Mouse (Mus musculus) olfactory bulb, adult 2 months (tissue): ENCODE data around the gene Dcdc2b. TPM values are rescaled to one million over a fixed set of nuclear protein-coding genes. Genes with fewer than 3 reads are reported as not detected.

Source experiments
- H3K27ac ChIP-seq: fragments of 200-500 bp; 2 replicates; pipeline ENCODE4 v1.5.1; 2012; ENCODE audit warnings: low read depth, low read length; ENCODE audit not compliant: insufficient read depth
- H3K4me1 ChIP-seq: fragments of 200-500 bp; 2 replicates; pipeline ENCODE4 v1.6.1; 2012; ENCODE audit warnings: low read length; ENCODE audit not compliant: control insufficient read depth, insufficient read depth
- H3K4me3 ChIP-seq: fragments of 200-500 bp; 2 replicates; pipeline ENCODE4 v1.5.1; 2012; ENCODE audit warnings: mild to moderate bottlenecking, low read depth, low read length, moderate library complexity; ENCODE audit not compliant: insufficient read depth
- CTCF ChIP-seq: fragments of 200-500 bp; IDR thresholded peaks from 2 replicates; pipeline ENCODE4 v1.5.1; 2012; ENCODE audit warnings: low read depth, mild to moderate bottlenecking, low read length, moderate library complexity; ENCODE audit not compliant: insufficient read depth
- POLR2A ChIP-seq: fragments of 200-500 bp; IDR thresholded peaks from 2 replicates; pipeline ENCODE4 v1.6.1; 2012; ENCODE audit warnings: mild to moderate bottlenecking, low read depth, low read length, moderate library complexity; ENCODE audit not compliant: insufficient read depth
- WGBS: fragments of 180-500 bp; shearing (Covaris S2); methylation state at CpG from one replicate; pipeline ENCODE4 v1.1.7; 2018; 5-methylcytosine and 5-hydroxymethylcytosine counted together
- polyA plus RNA-seq: library from polyadenylated mRNA; stranded (reverse); fragments of >200 nt; gene quantifications from 2 replicates; pipeline ENCODE4 v1.2.4, GENCODE M21; 2012; ENCODE audit warnings: low replicate concordance; ENCODE audit not compliant: missing spikeins, insufficient read depth, insufficient read length

The Dcdc2b gene
- polyA plus RNA-seq, 1 experiment, result not detected

- WGBS, result under 1% methylated on average over 17 of the region's 17 CpGs
- peaks cover 11% of the 10 kb centered on the region for H3K4me1 ChIP-seq
- TF ChIP-seq POLR2A (peak; percentile 72; the same call in 1 of the 2 replicates), CTCF (no peak)
- peak overlapping the region; percentile 99 for H3K4me3 ChIP-seq
- H3K27ac ChIP-seq, result peak overlapping the region; percentile 49
These were observed 26.1 kb upstream of the Dcdc2b start for GRCm38 (mm10) chr4:129640101-129640637.

DNA sequence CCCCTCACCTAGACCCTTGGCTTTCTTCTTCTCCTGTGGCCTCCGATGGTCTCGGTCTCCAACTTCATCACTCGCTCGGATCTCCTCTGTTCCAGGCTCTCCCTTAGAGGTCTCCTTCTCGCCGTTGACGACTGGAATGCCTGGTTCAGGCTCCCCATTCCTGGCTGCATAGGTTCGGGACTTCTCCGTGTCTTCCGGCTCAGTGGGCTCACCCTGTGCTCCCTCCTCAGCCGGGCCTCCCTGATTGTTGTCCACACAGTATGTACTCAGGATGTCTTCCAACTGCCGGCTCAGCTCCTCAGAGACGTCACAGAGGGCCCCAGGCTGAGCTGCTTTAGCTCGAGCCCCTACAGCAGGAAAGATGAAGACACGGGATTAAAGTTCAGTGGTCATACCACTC lies 25.2 kb upstream of the Dcdc2b start:
- Histone ChIP-seq H3K4me3 (no peak overlapping the region), H3K4me1 (peaks cover 11% of the 10 kb centered on the region), H3K27ac (no peak overlapping the region)
- TF ChIP-seq POLR2A (no peak), CTCF (no peak)
- 72% methylated on average over 15 of the region's 15 CpGs for WGBS

- no peak overlapping the region for H3K27ac ChIP-seq
- peaks cover 2% of the 10 kb centered on the region; the same call in 1 of the 2 replicates for H3K4me1 ChIP-seq
- no peak overlapping the region for H3K4me3 ChIP-seq
- 96% methylated on average over 6 of the region's 6 CpGs for WGBS
- TF ChIP-seq CTCF (no peak), POLR2A (no peak)
These were observed 19.8 kb upstream of the Dcdc2b start for GRCm38 (mm10) chr4:129633852-129634251.

DNA sequence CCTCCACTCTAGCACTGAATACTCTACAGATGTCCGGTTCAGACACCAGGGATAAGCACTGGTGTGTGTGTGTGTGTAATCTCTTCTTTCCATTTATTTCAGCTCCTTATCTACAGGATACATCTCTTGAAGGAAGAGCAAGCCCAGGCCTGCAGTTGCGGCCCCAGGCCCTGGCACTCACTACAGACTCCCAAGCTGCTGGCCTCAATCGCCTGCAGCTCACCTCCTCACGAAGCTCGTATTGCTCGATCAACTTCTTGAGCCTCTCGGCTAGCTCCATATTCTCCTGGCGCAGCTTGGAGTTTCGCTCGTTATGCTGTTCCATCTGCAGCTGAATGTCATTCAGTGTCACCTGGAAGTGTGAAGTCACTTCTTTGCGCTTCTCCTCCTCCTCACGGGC lies 17.8 kb upstream of the Dcdc2b start:
- Histone ChIP-seq H3K4me1 (no peaks in the 10 kb centered on the region; the same call in 1 of the 2 replicates), H3K4me3 (no peak overlapping the region), H3K27ac (no peak overlapping the region)
- TF ChIP-seq CTCF (no peak), POLR2A (no peak)
- 85% methylated on average over 12 of the region's 12 CpGs for WGBS

DNA sequence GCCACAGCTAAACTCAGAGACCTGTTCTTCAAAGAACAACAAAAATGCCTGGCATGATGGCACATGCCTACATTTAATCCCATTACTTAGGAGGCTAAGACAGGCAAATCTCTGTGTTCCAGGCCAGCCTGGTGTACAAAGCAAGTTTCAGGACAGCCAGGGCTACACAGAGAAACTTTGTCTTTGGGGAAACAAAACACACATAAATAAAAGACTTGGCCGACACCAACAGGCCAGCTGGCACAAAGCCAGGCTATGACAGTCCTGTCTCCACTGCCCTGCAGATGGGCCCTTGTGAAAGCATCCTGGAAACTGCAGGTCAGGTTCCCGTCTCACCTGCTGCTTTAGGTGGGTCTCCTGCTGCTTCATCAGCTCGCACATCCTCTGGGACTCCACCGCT lies 16.9 kb upstream of the Dcdc2b start:
- Histone ChIP-seq H3K27ac (no peak overlapping the region), H3K4me1 (peaks cover 3% of the 10 kb centered on the region; the same call in 1 of the 2 replicates), H3K4me3 (no peak overlapping the region)
- WGBS, result 60% methylated on average over 4 of the region's 4 CpGs
- TF ChIP-seq POLR2A, result no peak
- TF ChIP-seq CTCF, result no peak

DNA sequence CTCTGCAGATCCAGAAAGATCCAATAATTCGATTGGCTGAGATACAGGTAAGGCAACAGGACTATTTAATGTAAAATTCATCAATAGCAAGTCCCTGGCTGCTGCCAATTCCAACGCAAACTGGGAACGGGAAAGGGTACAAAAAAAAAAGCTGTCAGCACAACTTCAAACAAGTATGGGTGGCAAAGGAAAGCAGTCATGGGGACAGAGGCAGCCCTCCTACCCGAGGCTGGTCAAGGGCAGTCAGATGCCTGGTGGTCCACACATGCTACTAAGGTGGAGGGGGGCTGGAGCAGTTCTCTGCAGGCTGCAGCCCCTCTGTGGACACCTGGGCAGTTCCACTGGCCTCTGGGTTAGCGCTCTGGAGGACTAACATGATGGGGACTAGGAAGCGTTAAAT lies 12.0 kb upstream of the Dcdc2b start:
- no peak overlapping the region for H3K27ac ChIP-seq
- no peak overlapping the region for H3K4me3 ChIP-seq
- TF ChIP-seq POLR2A (no peak), CTCF (no peak)
- 62% methylated on average over 6 of the region's 6 CpGs for WGBS
- H3K4me1 ChIP-seq, result peaks cover 26% of the 10 kb centered on the region

DNA sequence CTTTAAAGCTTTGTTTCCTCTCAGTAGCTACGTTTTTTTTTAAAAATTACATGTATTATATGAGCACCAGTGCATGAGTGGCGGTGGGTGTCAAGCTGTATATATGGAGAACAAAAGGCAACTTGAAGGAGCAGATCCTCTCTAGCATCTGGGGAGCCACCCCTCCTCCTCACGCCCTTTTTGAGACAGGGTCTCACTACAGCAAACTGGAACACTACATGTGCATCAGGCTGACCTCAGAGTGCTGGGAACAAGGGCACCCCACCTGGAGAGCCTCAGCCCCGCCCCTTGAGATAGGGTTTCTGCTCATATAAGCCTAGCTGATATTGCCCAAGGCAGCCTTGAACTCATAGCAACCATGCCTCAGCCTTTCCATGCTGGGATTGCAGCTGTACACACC lies 11.4 kb upstream of the Dcdc2b start:
- Histone ChIP-seq H3K4me1 (peaks cover 31% of the 10 kb centered on the region), H3K4me3 (no peak overlapping the region), H3K27ac (peak overlapping the region; percentile 95)
- TF ChIP-seq CTCF (no peak), POLR2A (no peak)
- 41% methylated on average over 4 of the region's 4 CpGs for WGBS

DNA sequence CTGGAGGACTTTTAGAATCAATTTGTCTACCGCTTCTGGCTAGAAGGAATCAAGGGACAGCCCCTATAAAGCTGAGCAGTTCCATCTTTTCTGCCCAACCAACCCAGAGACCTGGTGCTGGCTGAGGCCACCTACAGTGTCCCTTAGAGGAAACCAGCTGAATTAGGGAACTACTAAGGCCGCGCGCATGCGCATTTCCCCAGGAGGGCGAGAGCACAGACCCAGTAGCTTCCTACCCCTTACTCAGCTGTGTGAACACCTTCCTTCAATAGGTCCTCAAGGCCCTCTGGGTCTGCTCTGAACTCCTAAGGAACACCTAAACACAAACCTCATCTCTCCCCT lies 10.9 kb upstream of the Dcdc2b start:
- H3K4me1 ChIP-seq, result peaks cover 32% of the 10 kb centered on the region
- H3K4me3 ChIP-seq, result peak overlapping the region; percentile 44
- H3K27ac ChIP-seq, result peak overlapping the region; percentile 95
- TF ChIP-seq POLR2A (no peak), CTCF (no peak)
- under 1% methylated on average over 6 of the region's 6 CpGs for WGBS

- Histone ChIP-seq H3K4me1 (peaks cover 32% of the 10 kb centered on the region), H3K27ac (peak overlapping the region; percentile 98), H3K4me3 (peak overlapping the region; percentile 91)
- under 1% methylated on average over 18 of the region's 18 CpGs for WGBS
- TF ChIP-seq CTCF (no peak), POLR2A (peak; percentile 79)
These were observed 10.4 kb upstream of the Dcdc2b start for GRCm38 (mm10) chr4:129624281-129625028.
